Mouse (Mus musculus): Measurements from ENCODE around the gene Ranbp17. TPM values are rescaled to one million over a fixed set of nuclear protein-coding genes. Genes with fewer than 3 reads are reported as not detected.

Ranbp17 gene
- total RNA-seq, 2 experiments from 2014 or later = 7.3 to 10.7 TPM

DNA sequence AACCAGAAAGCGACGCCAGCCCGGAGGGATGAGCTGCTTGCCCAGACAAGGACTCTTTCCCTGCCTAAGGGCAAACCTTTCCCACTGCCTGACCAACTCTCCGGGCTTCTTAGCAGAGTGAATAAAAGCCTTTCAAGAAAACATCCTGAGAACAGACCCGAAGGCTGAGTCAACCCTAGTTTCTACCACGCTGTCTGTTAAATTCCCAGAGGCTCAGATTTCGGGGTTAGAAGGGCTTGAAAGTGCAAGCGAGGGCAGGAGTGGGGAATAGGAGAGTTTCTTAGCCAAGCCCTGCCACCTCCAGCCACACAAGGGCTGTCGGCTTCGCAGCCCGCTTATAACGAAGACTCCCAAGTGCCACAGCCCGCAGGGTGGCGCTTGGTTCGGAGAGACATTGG, 314.4 kb downstream of the Ranbp17 start:
- intact Hi-C loops (cut with DNase I) = no loop called here

DNA sequence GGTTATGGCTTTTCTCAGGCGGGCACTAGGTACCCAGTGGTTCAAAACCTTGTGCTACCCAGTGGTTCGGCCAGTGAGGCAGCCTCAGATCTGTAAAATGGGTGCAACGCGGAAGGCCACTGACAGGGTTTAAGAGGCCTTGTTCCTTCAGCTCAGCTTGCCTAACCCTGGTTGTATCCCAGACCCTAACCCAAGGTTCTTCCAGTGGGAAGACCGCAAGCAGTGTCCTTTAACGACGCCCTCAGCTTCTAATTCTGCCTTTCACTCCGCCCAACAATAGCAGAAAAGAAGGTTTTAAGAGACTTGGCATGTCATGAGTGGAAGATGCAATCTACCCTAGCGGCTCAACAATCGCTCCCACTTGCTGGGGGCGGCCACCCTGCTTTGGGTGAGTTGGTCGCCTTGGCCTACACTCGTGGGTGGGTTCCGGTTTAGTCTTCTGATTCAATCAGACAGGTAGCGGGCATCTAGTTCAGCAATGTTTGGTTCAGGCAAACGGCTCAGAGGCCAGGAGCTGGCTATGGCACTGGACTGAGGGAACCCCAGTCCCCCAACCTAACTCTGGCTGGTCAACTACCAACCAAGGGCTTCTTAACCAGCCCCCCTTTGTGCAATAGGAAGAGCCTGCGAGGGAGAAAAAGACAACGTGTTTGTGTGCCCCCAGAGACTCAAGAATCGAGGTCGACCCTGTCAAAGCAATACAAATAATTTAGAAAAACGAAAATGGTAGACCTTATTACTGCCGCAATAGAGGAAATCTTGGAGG, 315.0 kb downstream of the Ranbp17 start:
- no peak for DNase-seq
- intact Hi-C loops (cut with DNase I) = no loop called here

More for the DNA sequence above, 314.4 kb downstream of the Ranbp17 start:
- DNase-seq = no peak

GRCm38 (mm10) chr11:33197673-33198072, 315.9 kb downstream of the Ranbp17 start:
- DNase-seq = peak; percentile 46
- intact Hi-C loops (cut with DNase I) = no loop called here

DNA sequence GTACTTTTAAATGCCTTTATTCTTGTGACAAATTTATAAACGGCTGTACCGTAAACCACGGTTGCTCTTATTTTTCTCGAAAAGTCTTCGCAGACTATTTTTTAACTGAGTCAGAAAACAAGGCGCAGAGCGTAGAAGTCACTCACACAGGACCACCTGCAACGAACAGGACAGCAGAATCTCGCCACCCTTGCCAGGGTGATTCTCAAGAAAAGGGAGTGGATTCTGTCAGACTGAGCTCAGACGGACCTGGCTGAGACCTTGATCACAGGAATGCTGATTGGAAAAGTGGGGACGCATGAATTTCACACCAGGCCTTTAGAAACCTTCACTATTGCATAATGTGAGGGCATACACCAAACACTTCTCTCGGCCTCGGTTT, 316.4 kb downstream of the Ranbp17 start:
- no peak for DNase-seq
- intact Hi-C loops (cut with DNase I) = no loop called here

- intact Hi-C loops (cut with DNase I) = no loop called here
- no peak for DNase-seq
Observed at GRCm38 (mm10) chr11:33196447-33197132, 317.0 kb downstream of the Ranbp17 start.

- intact Hi-C loops (cut with DNase I) = no loop called here
- DNase-seq = peak; percentile 35
Observed at GRCm38 (mm10) chr11:33195531-33196446, 317.8 kb downstream of the Ranbp17 start.

GRCm38 (mm10) chr11:33195061-33195460, 318.5 kb downstream of the Ranbp17 start:
- DNase-seq = no peak
- intact Hi-C loops (cut with DNase I) = no loop called here

DNA sequence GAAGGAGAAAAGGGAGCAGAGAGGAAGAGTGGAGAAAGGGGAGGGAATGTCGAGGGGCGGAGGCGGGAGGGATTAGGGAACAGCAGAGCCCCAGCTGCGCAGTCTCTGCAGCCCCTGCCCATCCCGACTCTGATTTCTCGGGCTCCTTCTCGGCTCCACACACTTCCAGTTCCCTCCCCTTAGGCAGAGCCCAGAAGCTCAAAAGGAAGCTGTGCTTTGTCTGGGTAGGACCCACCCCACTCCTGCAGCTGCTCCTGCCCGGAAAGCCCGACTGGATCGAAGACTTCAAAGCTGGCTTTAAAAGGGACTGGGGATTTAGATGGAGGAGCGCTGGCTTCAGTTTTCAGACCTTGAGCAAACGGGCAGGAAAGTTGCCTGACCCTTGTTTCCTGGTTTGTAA, 319.9 kb downstream of the Ranbp17 start:
- intact Hi-C loops (cut with DNase I) = no loop called here

GRCm38 (mm10) chr11:33181804-33182203, 331.7 kb downstream of the Ranbp17 start:
- no peak for DNase-seq
- intact Hi-C loops (cut with DNase I) = no loop called here

More for the DNA sequence above, 319.9 kb downstream of the Ranbp17 start:
- no peak for DNase-seq

DNA sequence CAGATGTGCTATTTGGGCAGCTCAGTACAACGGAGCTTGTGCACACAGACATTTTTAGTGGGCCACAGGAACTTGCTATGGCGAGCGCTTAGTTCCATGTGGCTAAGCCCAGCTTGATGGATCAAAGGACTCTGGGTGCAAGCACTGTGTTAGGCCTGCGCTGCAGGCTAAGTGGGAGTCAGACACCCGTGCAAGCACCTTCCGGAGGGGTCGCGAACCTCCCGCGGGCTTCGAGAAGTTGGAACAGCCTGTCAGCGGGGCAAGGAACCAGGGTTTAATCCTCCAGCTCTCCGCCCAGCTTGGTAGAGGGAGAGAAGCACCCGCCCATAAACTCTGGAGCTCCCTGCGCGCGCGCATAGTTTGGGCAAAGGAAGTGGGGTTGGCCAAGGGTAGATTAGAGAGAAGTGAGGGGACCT, 332.8 kb downstream of the Ranbp17 start:
- intact Hi-C loops (cut with DNase I) = no loop called here
- DNase-seq = no peak

GRCm38 (mm10) chr11:33179802-33180201, 333.7 kb downstream of the Ranbp17 start:
- intact Hi-C loops (cut with DNase I) = loop anchor here (5.0 to 10.0 kb wide), 4 partner anchors 115 to 542 kb away; no protein-coding TSS in a partner anchor
- no peak for DNase-seq

- intact Hi-C loops (cut with DNase I) = loop anchor here (5.0 to 10.0 kb wide), 4 partner anchors 118 to 546 kb away; no protein-coding TSS in a partner anchor
- peak; percentile 61 for DNase-seq
Observed at GRCm38 (mm10) chr11:33176525-33177245, 336.9 kb downstream of the Ranbp17 start.

GRCm38 (mm10) chr11:33175768-33176167, 337.8 kb downstream of the Ranbp17 start:
- intact Hi-C loops (cut with DNase I) = loop anchor here (5.0 to 10.0 kb wide), 4 partner anchors 119 to 547 kb away; no protein-coding TSS in a partner anchor
- DNase-seq = no peak

DNA sequence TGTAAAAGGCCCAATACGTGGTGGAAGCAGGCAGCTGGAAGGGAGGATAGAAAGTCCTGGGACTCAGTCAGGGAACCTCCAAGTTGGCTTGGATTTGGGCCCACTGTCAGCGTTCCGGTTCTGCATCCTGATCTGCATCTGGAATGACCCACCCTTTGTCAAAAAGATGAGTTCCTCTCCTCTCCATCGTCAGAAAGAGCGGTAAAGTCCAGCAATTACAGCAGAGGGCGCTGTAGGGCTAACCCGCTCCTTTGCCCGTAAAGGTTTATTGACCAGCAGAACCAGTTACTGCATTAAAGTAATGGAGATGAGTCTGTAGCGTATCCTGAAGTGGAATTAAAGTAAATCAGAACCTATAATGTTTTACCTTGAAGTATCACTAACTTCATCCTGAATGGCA, 343.1 kb downstream of the Ranbp17 start:
- intact Hi-C loops (cut with DNase I) = loop anchor here (10.0 kb wide), 1 partner anchor 124 kb away; no protein-coding TSS in a partner anchor
- peak; percentile 63 for DNase-seq

- intact Hi-C loops (cut with DNase I) = no loop called here
- peak; percentile 100 for DNase-seq
Observed at GRCm38 (mm10) chr11:33162998-33163506, 350.5 kb downstream of the Ranbp17 start, which contains the start of gene Npm1. Npm1 (minus strand) TSS chr11:33163206.

GRCm38 (mm10) chr11:33162211-33162997, 351.1 kb downstream of the Ranbp17 start:
- peak; percentile 79 for DNase-seq
- intact Hi-C loops (cut with DNase I) = no loop called here
